Mouse (Mus musculus): Measurements from ENCODE around the gene Alyref2.

The Alyref2 gene

GRCm38 (mm10) chr1:171501016-171501610 is 2.2 kb upstream of the Alyref2 start:
- no peak for DNase-seq (ENCODE audit: low spot score in 2 of 2)

- DNase-seq (ENCODE audit: low spot score in 2 of 2), result no peak
These were observed 1.6 kb upstream of the Alyref2 start for GRCm38 (mm10) chr1:171501636-171502080.

DNA sequence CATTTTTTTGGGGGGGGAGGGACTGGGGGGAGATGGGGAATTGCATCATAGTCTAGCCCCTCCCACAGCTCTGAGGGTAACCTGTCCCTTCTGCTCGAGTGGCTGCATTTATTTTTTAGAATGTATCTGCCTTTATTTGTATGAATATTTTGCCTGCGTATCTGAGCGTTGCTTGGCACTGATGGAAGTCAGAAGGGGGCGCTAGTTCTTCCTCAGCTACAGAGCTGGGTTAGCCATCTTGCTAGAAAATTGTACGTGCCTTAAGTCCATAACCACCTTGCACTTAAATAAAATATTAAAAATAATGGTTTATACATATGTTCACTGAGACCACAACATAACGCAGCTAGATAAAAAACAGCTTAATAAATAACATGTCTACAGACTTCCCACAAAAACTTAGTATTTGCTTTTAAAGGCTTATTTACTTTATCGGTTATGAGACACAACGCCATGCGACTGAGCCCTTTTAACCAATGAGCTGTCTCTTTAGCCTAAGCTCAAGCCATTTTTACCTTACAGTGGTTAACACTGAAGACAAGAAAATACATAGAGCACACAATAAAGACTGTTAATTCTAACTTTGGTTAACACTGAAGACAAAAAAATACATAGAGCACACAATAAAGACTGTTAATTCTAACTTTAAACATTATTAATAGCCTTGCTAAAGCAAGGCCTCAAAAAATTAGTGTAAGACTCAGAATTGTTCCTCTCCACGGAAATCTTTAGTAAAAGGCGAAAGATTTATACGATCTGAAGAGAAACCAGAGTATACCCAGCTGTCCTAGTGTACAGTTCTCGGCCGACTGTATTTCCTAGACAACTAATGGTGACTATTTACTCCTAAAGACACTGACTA is 659 bp upstream of the Alyref2 start:
- peak; percentile 59 to 75 for DNase-seq (ENCODE audit: low spot score in 2 of 2)

GRCm38 (mm10) chr1:171503592-171504291 is 464 bp downstream of the Alyref2 start:
- peak; percentile 66 to 68 for DNase-seq (ENCODE audit: low spot score in 2 of 2)

GRCm38 (mm10) chr1:171504586-171504985 is 1.3 kb downstream of the Alyref2 start:
- no peak for DNase-seq (ENCODE audit: low spot score in 2 of 2)

- DNase-seq (ENCODE audit: low spot score in 2 of 2), result no peak
These were observed 10.0 kb downstream of the Alyref2 start for GRCm38 (mm10) chr1:171513234-171513633.

DNA sequence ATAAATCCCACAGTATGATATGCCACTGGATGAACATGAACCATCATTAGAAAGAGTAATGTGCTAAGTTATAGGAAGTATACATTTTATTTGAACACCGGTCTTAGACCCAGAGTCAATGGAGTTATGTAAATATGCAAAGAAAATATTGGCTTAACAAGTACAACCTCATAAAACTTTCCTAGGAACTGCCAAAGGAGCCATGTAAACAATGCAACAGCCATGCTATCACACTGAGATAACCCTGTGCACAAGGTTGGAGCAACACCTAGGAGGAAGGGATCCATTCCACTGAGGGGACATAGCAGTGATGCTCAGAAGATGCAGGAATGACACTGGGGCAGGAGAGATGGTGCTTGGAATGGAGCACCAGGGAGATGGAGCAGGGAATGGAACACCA is 10.5 kb downstream of the Alyref2 start:
- DNase-seq (ENCODE audit: low spot score in 2 of 2), result no peak

DNA sequence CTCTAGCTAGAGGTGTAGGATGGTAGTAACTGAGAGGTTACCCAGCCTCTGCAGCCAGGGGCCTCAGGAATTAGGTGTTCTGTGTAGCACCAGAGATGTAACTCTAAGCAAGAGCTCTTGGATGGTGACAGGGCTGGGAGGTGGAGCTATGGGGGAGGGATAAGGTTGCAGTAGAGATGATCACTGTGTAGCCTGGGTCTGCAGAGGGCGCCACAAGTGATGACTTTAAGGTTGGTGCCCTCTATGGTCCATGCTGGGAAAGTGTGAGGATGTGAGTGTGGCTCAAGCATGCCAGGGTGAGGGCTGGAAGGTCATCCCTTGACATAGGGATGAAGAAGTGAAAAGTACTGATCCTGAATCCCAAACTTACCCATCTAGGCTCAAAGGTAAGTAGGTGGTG is 11.8 kb downstream of the Alyref2 start:
- no peak for DNase-seq (ENCODE audit: low spot score in 2 of 2)

DNA sequence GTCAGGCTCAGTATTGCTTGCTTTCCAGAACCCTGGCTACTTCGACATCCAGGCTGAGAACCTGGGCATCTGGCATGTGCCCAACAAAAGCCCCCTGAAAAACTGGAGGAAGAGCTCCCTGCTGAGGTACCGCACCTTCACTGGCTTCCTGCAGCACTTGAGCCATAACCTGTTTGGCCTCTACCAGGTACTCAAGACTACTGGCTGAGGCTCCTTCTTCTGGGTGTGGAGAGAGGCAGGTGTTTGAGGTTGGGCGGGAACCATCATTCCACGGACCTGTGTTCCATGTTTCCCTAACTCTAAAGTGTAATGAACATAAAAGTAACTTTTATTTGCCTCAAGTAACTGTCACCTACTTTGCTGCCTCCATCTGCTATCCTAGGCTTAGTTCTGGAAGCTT is 12.3 kb downstream of the Alyref2 start:
- DNase-seq (ENCODE audit: low spot score in 2 of 2), result no peak

DNA sequence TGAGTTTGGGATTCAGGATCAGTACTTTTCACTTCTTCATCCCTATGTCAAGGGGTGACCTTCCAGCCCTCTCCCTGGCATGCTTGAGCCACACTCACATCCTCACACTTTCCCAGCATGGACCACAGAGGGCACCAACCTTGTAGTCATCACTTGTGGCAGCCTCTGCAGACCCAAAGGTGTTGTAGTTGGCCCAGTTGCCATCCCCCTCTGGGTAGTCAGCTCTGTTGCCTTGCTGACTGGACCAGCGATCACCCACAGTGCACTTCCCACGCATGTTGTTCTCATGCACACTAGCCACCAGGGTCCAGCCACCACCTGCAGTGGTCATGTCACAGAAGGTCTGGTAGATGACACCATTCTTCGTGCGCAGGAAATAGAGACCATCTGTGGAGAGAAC is 28.1 kb downstream of the Alyref2 start:
- no peak for DNase-seq (ENCODE audit: low spot score in 2 of 2)

DNA sequence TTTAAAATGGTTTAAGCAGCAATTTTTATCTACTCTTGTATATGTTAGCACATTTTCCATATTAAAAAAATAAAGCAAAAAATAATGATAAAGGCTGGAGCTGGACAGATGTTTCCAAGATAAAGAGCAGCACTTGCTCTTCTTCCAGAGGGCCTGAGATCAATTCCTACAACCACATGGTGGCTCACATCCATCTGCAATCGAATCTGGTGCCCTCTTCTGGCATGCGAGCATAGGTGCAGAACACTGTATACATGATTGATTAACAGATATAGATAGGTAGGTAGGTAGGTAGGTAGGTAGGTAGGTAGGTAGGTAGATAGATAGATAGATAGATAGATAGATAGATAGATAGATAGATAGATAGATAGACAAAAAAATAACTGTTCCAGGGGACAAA is 29.6 kb downstream of the Alyref2 start:
- no peak for DNase-seq (ENCODE audit: low spot score in 2 of 2)

DNA sequence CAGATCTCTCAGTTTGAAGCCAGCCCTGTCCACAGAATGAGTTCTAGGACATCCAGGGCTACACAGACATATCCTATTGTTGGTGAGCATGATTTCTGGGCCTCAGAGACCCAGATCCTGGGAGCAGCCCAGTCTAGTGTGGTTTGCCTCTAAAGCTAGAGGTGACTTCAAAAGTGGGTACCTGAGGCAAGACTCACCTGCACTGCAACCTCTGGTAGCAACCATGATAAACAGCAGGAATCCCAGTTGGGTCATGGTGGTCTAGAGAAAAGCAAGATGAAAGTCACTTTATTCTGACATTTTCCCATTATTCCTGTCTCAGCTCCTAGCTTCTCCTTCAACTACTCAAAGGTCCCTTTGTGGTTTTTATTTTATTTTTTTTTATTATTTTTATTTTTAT is 31.3 kb downstream of the Alyref2 start:
- no peak for DNase-seq (ENCODE audit: low spot score in 2 of 2)

GRCm38 (mm10) chr1:171535194-171535593 is 31.9 kb downstream of the Alyref2 start, which contains the start of gene Itln1:
TSS of gene Itln1 (minus strand) at chr1:171535294.
- DNase-seq (ENCODE audit: low spot score in 2 of 2), result no peak

GRCm38 (mm10) chr1:171540694-171541093 is 37.4 kb downstream of the Alyref2 start:
- no peak for DNase-seq (ENCODE audit: low spot score in 2 of 2)

- DNase-seq (ENCODE audit: low spot score in 2 of 2), result no peak
These were observed 48.0 kb downstream of the Alyref2 start for GRCm38 (mm10) chr1:171551326-171551725.

- DNase-seq (ENCODE audit: low spot score in 2 of 2), result no peak
These were observed 49.0 kb downstream of the Alyref2 start for GRCm38 (mm10) chr1:171552230-171552629.

- DNase-seq (ENCODE audit: low spot score in 2 of 2), result no peak
These were observed 50.4 kb downstream of the Alyref2 start for GRCm38 (mm10) chr1:171553359-171554341.

All from right cerebral cortex, postnatal 10 days (tissue).